Mouse (Mus musculus): ENCODE measurements at regions not wholly inside any gene's neighbourhood (a gene's known extent, or its start where the extent isn't known, plus 50 kb on each side); places are given as distances from the start of the nearest gene placed in this dataset.

DNA sequence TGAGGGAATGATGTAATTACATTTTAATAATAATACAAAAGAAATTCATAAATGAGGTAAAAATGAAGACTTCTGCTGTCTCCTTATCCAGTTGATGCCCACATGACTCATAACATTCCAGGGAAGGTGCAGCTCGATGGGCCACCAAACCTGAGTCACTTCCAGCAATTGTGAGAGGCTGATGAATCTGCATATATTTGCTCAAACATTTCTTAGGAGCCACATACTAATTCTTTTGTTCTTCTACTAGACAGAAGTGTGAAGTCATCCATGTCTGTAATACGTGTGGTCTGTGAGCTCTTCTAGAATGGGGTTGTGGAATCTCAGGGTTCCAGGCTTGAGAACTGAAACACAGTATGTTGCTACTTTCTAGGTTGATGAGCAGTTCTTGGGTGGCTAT is 180.1 kb upstream of the Egfl6 start:
- no peak for TF ChIP-seq CTCF (IDR thresholded peaks at IDR 0.05; ENCODE audit: borderline replicate concordance, control insufficient read depth, extremely low read depth, insufficient read depth, low read length, poor library complexity)
- no peak for TF ChIP-seq POLR2A (IDR thresholded peaks at IDR 0.05; ENCODE audit: control insufficient read depth, extremely low read depth, insufficient read depth, low read length, poor library complexity)

Measured in thymus, adult 2 months (tissue).